Mouse (Mus musculus) limb, embryonic 13.5 days (tissue): ENCODE data around the gene Grik3. TPM values are rescaled to one million over a fixed set of nuclear protein-coding genes. Genes with fewer than 3 reads are reported as not detected.
"Not testable (repeated sequence)": the region's sequence is repeated elsewhere in the genome, so short reads cannot be mapped to it uniquely, and the experiment has no call there.

ENCODE experiments used
- ATAC-seq: fragments of 200-750 bp; cut with Nextera tagmentation; 2 replicates; pipeline ENCODE4 v1.8.0; 2017; ENCODE audit warnings: low read depth, moderate number of reproducible peaks, moderate TSS enrichment; ENCODE audit not compliant: low FRiP score
- H3K27ac ChIP-seq: fragments of 300-500 bp; sonication (generic); 2 replicates; pipeline ENCODE4 v1.5.1; 2015; ENCODE audit warnings: inconsistent platforms, mild to moderate bottlenecking, moderate library complexity
- H3K27me3 ChIP-seq: fragments of 300-500 bp; sonication (generic); 2 replicates; pipeline ENCODE4 v1.6.1; 2015; ENCODE audit warnings: mild to moderate bottlenecking, inconsistent platforms
- H3K36me3 ChIP-seq: fragments of 300-500 bp; sonication (generic); 2 replicates; pipeline ENCODE4 v1.6.1; 2015; ENCODE audit warnings: inconsistent platforms, mild to moderate bottlenecking, moderate library complexity
- H3K4me1 ChIP-seq: fragments of 300-500 bp; sonication (generic); 2 replicates; pipeline ENCODE4 v1.6.1; 2015; ENCODE audit warnings: inconsistent platforms
- H3K4me2 ChIP-seq: fragments of 300-500 bp; sonication (generic); replicated peaks from 2 replicates; pipeline ENCODE4 v1.6.1; 2015; ENCODE audit warnings: inconsistent platforms, mild to moderate bottlenecking, moderate library complexity
- H3K4me3 ChIP-seq: fragments of 300-500 bp; sonication (generic); 2 replicates; pipeline ENCODE4 v1.5.1; 2015; ENCODE audit warnings: moderate library complexity, mild to moderate bottlenecking, inconsistent platforms
- H3K9ac ChIP-seq: fragments of 300-500 bp; sonication (generic); 2 replicates; pipeline ENCODE4 v1.6.1; 2015; ENCODE audit warnings: mild to moderate bottlenecking, inconsistent platforms
- H3K9me3 ChIP-seq: fragments of 300-500 bp; sonication (generic); 2 replicates; pipeline ENCODE4 v1.6.1; 2016; ENCODE audit warnings: inconsistent platforms
- WGBS: fragments of 180-500 bp; shearing (Covaris S2); methylation state at CpG from one replicate; pipeline ENCODE4 v1.1.7; 2015; 5-methylcytosine and 5-hydroxymethylcytosine counted together
- polyA plus RNA-seq: library from polyadenylated mRNA; unstranded; fragments of >200 nt; fragmentation: Nextera tagmentation; extraction: Ambion mirVana; gene quantifications from 2 replicates; pipeline ENCODE4 v1.2.1, GENCODE M21; 2015

Grik3 gene
- polyA plus RNA-seq, 1 experiment from 2014 or later, result 0.25 TPM

DNA sequence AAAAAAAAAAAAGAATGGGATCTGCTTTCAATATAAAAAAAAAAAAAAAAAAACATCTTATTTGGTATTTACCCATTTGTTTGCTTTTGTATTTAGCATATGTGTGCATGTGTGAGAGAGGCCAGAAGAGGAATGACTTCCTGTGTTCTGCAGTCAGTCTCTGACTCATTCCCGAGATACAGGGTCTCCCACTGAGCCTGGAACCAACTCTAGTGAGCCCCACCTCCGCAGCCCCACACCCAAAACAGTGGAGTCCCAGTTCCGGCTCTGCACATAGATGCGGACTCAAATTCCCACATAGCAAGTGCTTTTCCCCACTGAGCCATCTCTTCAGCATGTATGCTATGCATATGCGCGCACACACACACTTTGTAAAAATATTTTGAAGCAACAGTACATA lies 115.6 kb downstream of the Grik3 start:
- Histone ChIP-seq H3K9me3 (no peaks in the 10 kb centered on the region), H3K4me2 (no peak overlapping the region), H3K9ac (no peak overlapping the region), H3K4me3 (no peak overlapping the region), H3K27ac (no peak overlapping the region), H3K4me1 (peaks cover 4% of the 10 kb centered on the region; the same call in 1 of the 2 replicates), H3K27me3 (peaks cover 28% of the 10 kb centered on the region), H3K36me3 (no peaks in the 10 kb centered on the region)
- WGBS, result 73% methylated on average over 6 of the region's 6 CpGs
- no peak for ATAC-seq

DNA sequence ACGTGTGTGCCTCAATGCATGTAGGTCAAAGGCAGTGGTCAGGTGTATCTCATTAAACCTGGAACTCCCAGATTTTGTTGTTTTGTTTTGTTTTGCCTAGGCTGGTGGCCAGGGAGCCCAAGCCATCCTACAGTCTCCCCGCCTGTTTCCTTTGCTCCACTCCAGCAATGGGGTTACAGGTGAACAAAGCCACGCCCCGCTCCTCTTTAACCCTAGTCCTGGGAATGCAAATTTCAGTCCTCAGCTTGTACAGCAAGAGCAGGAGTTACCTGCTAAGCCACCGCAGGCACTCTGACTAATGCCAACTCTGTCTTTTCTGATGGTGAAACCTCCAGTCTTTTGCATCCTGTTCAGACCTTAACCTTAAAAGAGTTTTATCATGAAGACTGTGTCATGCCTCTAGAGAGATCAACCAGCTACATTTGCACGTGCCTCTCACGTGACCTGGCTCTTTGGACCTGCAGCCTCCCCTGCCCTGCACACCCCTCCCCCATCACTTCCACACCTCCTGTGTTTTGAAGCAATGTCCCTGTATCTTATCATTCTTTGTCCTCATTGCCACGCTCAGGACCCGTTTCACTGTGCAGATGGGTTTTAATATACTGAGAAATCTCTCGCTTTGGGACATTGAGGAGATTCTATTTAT lies 117.0 kb downstream of the Grik3 start:
- H3K4me2 ChIP-seq, result no peak overlapping the region
- H3K9ac ChIP-seq, result no peak overlapping the region
- H3K36me3 ChIP-seq, result no peaks in the 10 kb centered on the region
- 54% methylated on average over 10 of the region's 10 CpGs for WGBS
- no peak overlapping the region for H3K4me3 ChIP-seq
- no peak for ATAC-seq
- no peaks in the 10 kb centered on the region for H3K4me1 ChIP-seq
- no peaks in the 10 kb centered on the region for H3K9me3 ChIP-seq
- no peak overlapping the region for H3K27ac ChIP-seq
- peaks cover 20% of the 10 kb centered on the region for H3K27me3 ChIP-seq

DNA sequence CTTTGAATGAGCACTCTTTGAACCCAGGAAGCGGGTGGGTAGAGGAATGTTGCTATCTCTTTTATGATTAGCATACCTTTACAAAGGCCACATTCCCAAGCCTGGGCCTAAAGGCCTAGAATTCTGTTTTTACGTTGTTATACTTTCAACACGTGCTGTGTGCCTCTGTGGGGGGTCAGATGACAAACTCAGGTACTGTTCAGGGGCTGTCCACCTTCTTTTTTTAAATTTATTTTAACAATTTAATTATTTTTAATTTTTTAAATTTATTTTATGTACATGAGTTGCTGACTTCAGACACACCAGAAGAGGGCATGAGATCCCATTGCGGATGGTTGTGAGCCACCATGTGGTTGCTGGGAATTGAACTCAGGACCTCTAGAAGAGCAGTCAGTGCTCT lies 118.4 kb downstream of the Grik3 start:
- WGBS, result 48% methylated on average over 3 of the region's 4 CpGs
- not testable (repeated sequence) for H3K27ac ChIP-seq, ATAC-seq

DNA sequence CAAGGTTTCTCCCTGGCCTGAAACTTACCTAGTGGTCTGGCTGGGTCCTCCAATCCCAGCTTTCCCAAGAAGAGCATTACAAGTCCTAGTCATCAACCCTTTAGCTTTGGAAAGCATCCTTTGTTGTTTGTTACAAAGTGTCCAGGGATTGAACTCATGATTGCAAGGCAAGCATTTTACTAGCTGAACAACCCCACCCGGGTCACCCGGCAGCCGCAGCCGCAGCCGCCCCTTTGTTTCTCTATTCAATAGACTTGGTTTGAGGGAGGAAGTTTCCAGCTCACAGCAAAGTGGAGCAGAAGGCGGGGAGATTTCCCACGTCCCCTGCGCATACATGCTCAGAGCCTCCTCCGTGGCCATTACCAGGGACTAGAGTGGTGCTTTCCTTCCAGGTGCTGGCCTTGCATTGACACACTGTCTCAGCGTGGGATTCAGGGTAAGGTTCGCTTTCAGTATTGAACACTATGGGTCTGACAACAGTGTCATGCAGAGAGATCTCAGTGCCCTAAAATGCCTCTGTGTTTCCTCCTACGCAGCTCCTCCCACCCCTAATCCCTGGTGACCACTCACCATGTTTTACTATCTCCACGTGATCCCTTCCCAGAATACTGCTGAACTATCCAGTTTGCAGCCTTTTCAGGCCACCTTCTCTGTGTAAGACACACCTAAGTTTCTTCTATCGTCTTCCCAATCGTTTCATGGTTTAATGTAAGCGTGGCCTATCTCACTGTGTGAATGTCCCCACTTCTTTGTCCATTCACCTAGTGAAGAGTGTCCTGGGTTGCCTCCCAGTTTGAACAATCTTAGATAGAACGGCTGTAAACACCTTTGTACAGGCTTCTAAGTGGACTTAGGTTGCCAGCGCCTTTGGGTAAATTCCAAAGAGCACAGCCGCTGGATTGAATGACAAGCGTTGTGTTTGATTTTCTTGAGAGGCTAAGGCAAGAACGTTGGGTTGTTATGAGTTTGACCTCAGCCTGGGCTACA lies 119.1 kb downstream of the Grik3 start:
- Histone ChIP-seq H3K27ac (no peak overlapping the region), H3K9me3 (no peaks in the 10 kb centered on the region), H3K9ac (no peak overlapping the region), H3K36me3 (no peaks in the 10 kb centered on the region), H3K4me3 (no peak overlapping the region), H3K4me2 (no peak overlapping the region), H3K4me1 (no peaks in the 10 kb centered on the region), H3K27me3 (peaks cover 12% of the 10 kb centered on the region; the same call in 1 of the 2 replicates)
- WGBS, result 69% methylated on average over 21 of the region's 21 CpGs
- no peak for ATAC-seq

More for the DNA sequence above, 118.4 kb downstream of the Grik3 start:
- not testable (repeated sequence) for H3K9ac ChIP-seq, H3K4me2 ChIP-seq, H3K36me3 ChIP-seq, H3K4me3 ChIP-seq, H3K4me1 ChIP-seq, H3K9me3 ChIP-seq
- H3K27me3 ChIP-seq, result peaks cover 15% of the 10 kb centered on the region; the same call in 1 of the 2 replicates

DNA sequence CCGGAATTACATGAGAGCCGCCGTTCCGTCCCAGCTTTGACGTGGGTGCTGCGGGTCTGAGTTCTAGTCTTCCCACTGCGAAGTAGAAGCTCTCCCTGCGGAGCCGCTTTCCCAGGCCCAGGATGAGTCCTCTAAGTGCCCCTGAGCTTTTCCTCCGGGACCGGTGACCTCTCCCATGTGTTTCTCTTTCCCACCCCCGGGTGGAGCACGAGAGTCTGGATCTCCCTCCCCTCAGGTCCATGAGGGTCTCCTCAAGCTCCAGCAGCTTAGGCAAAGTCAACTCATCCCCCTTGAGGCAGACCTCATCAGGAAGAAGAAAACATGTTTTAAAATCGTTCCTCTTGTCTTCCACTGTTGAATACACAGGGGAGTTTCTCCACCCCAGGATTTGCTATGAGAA lies 127.4 kb downstream of the Grik3 start:
- no peaks in the 10 kb centered on the region for H3K36me3 ChIP-seq
- H3K4me2 ChIP-seq, result no peak overlapping the region
- no peaks in the 10 kb centered on the region for H3K9me3 ChIP-seq
- no peak overlapping the region for H3K4me3 ChIP-seq
- no peak for ATAC-seq
- H3K4me1 ChIP-seq, result no peaks in the 10 kb centered on the region
- 78% methylated on average over 14 of the region's 14 CpGs for WGBS
- H3K27me3 ChIP-seq, result 0 out of 2 replicates have a peak, but pooled peaks cover 4% of the 10 kb centered on the region
- no peak overlapping the region for H3K9ac ChIP-seq
- H3K27ac ChIP-seq, result no peak overlapping the region

DNA sequence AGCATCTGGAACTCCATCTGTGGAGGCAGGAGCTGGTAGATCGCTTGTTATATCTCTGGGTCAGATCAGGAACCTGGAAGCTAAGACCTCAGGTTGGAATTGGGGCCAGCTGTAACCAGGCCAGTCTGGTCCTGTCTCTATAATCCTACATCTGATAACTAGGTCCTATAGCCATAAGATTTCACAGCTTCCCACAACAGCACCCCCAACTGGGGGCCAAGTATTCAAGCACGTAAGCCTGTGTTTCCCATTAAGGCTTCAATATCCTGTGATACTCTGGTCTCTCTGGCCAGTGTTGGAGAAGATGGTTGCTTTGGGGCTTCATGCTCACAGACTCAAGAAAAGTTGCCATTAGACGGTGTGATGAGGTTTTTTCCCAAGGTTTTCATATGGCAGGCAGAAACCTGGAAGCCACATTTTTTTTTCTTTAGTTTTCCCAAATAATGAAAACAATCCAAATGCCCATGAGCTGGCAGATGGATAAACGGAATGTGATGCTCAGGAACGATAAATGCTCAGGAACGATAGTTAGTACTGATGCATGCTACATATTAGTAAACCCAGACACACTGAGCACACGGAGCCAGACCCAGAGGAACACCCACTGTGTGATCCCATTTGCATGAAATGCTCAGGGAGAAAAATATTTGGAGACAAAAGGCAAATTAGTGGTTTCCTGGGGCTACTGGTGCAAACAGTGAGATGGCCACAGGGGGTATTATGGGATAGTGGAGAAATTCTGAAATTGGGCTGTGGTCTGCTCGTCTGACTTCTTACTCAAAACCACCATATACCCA lies 128.2 kb downstream of the Grik3 start:
- Histone ChIP-seq H3K9ac (no peak overlapping the region), H3K4me3 (no peak overlapping the region), H3K27me3 (0 out of 2 replicates have a peak, but pooled peaks cover 9% of the 10 kb centered on the region), H3K4me2 (no peak overlapping the region), H3K36me3 (no peaks in the 10 kb centered on the region), H3K27ac (no peak overlapping the region), H3K4me1 (no peaks in the 10 kb centered on the region), H3K9me3 (no peaks in the 10 kb centered on the region)
- WGBS, result 70% methylated on average over 8 of the region's 8 CpGs
- ATAC-seq, result no peak

DNA sequence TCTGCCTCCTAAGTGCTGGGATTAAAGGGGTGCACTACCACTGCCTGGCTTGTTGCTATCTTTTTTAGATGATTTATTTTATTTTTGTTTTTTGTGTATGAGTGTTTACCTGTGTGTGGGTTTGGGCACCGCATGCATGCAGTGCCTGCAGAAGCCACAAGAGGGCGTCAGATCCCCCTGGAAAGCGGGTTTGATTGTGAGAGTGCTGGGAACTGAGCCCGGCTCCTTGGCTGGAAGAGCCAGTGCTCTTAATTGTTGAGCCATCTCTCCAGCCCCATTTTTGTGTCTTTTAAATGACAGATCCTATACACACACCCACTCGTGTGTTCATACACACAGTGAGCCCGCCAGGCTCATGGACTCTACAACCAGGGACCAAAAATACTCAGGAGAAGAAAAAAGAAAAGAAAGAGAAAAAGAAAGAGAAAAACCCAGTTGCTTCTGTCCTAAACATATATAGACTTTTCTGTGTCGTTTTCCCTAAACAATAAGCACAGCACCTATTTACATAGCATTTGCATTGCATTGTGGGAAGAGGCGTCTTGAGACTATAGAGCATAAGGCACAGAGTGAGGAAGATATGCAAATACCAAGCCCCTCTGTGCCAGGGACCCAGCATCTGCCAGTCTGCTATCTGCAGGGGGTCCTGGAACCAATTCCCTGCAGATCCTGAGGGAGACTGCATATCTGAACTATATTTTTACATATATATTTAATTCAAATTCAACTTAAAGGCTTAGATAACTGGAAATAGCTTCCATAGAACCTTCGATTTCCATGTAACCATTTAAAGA lies 134.6 kb downstream of the Grik3 start:
- H3K36me3 ChIP-seq, result no peaks in the 10 kb centered on the region
- no peak for ATAC-seq
- H3K4me1 ChIP-seq, result no peaks in the 10 kb centered on the region; the same call in 1 of the 2 replicates
- no peak overlapping the region for H3K9ac ChIP-seq
- H3K27ac ChIP-seq, result no peak overlapping the region
- H3K4me3 ChIP-seq, result no peak overlapping the region
- 88% methylated on average over 9 of the region's 9 CpGs for WGBS
- H3K4me2 ChIP-seq, result no peak overlapping the region
- H3K27me3 ChIP-seq, result 0 out of 2 replicates have a peak, but pooled peaks cover 5% of the 10 kb centered on the region
- H3K9me3 ChIP-seq, result no peaks in the 10 kb centered on the region

DNA sequence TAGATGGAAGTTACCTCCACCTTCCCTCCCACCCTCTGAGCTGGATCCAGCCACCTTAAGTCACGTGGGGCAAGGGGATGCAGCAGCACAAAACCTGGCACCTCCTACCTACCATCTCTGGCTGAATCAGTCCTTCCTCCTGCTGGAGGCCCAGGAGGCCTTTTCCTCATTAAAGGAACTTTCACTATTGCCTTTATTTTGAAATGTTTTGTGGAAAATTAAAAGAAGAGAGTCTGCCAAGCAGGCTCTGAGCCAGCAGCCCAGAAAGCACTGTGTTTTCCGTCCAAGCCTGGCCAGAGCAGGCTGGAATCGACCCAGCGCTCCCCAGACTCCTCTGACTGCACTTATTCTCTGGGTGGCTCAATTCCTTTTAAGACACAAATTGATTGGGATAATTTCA lies 139.0 kb downstream of the Grik3 start:
- Histone ChIP-seq H3K9ac (no peak overlapping the region), H3K4me2 (no peak overlapping the region), H3K4me3 (no peak overlapping the region), H3K9me3 (no peaks in the 10 kb centered on the region), H3K36me3 (no peaks in the 10 kb centered on the region), H3K27ac (no peak overlapping the region), H3K4me1 (no peaks in the 10 kb centered on the region; the same call in 1 of the 2 replicates), H3K27me3 (no peaks in the 10 kb centered on the region)
- WGBS, result 62% methylated on average over 4 of the region's 4 CpGs
- no peak for ATAC-seq

DNA sequence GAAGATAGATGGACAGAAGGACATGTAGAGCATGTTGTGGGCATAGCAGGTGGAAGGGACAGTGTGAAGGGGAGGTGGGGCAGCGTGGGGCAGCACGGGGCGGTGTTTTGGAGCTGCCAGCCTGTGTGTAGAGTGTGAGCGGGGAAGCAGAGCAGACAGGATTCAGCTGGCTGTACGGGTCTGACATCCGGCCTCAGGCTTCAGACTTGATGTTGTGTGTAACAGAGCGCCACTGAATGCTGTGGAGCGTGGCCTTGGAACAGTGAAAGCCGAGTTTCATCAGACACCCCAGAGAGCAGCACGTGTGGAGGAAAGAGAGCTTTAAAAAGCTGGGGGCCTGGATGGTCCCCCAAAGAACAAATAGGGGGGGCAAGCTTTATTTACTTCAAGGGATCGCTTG lies 144.5 kb downstream of the Grik3 start:
- Histone ChIP-seq H3K4me1 (peaks cover 3% of the 10 kb centered on the region; the same call in 1 of the 2 replicates), H3K36me3 (no peaks in the 10 kb centered on the region), H3K9ac (no peak overlapping the region), H3K27me3 (no peaks in the 10 kb centered on the region), H3K9me3 (no peaks in the 10 kb centered on the region), H3K27ac (no peak overlapping the region), H3K4me2 (no peak overlapping the region), H3K4me3 (no peak overlapping the region)
- 81% methylated on average over 11 of the region's 11 CpGs for WGBS
- ATAC-seq, result no peak

DNA sequence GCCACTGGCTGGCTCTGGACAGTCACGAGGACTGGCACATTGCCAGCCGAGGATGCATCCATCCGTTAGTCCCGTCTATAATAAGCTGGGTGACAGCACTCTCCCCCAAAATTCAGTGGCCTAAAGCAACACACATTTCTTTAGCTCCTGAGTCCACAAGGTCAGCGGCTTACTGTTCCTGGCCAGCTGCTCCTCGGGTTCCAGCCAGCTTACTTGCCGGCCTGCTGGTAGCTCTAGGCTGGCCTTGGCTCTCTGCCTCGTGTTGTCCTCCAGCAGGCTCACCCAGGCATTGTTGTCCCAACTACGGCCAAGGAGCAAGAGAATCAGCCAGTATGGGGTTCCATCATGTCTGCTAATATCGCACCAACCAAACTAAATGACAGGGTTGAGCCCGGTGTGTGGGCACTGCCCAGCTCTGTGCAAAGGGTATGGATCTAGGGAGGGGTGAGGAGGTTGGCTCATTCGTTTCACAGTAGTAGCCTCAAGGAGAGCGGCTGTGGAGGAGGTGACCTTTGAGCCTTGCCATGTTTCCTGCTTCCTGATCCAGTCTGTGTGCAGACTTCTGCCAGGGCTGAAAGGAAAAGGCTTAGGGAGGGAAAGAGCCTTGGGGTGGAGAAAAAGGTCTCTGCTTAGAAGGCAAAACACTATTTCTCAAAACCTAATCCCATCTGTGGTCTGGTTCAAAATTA lies 146.3 kb downstream of the Grik3 start:
- 0 out of 2 replicates have a peak, but pooled peaks cover 3% of the 10 kb centered on the region for H3K4me1 ChIP-seq
- WGBS, result 73% methylated on average over 13 of the region's 13 CpGs
- no peak overlapping the region for H3K4me2 ChIP-seq
- no peaks in the 10 kb centered on the region for H3K27me3 ChIP-seq
- no peak for ATAC-seq
- no peaks in the 10 kb centered on the region for H3K9me3 ChIP-seq
- no peak overlapping the region for H3K27ac ChIP-seq
- H3K36me3 ChIP-seq, result no peaks in the 10 kb centered on the region
- no peak overlapping the region for H3K9ac ChIP-seq
- no peak overlapping the region for H3K4me3 ChIP-seq

DNA sequence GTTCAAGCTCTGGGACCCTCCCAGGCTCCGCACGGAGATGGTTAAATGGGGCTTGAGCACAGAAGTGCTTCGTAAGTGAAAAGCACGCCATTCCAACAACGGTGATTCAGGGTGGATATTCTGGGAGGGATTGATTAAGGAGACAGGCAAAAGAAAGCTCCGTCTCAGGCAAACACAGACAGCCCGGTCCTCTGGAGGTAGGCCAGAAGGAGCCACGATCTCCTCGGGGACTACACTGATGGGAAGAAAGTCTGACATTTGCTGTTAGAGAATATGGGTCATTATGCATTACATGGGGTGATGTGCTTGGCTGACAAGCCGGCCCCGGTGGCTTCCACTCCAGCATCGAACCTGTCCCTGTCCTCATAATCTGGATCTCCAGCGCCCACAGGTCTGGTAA lies 146.9 kb downstream of the Grik3 start:
- Histone ChIP-seq H3K4me2 (no peak overlapping the region), H3K9me3 (no peaks in the 10 kb centered on the region), H3K4me1 (0 out of 2 replicates have a peak, but pooled peaks cover 3% of the 10 kb centered on the region), H3K4me3 (no peak overlapping the region), H3K9ac (no peak overlapping the region), H3K27me3 (no peaks in the 10 kb centered on the region), H3K36me3 (no peaks in the 10 kb centered on the region), H3K27ac (no peak overlapping the region)
- no peak for ATAC-seq
- 87% methylated on average over 13 of the region's 13 CpGs for WGBS
